Mouse (Mus musculus) hindbrain, embryonic 12.5 days (tissue): ENCODE measurements around the gene Oas1f. TPM values are rescaled to one million over a fixed set of nuclear protein-coding genes. Genes with fewer than 3 reads are reported as not detected.
"Not testable (repeated sequence)": the region's sequence is repeated elsewhere in the genome, so short reads cannot be mapped to it uniquely, and the experiment has no call there.

ENCODE experiments used
- ATAC-seq: fragments of 200-750 bp; cut with Nextera tagmentation; 2 replicates; pipeline ENCODE4 v1.8.0; 2017; ENCODE audit warnings: moderate TSS enrichment; ENCODE audit not compliant: low FRiP score
- H3K27ac ChIP-seq: fragments of 300-500 bp; sonication (generic); 2 replicates; pipeline ENCODE4 v1.5.1; 2016; ENCODE audit warnings: mild to moderate bottlenecking
- H3K27me3 ChIP-seq: fragments of 300-500 bp; sonication (generic); 2 replicates; pipeline ENCODE4 v1.6.1; 2016; ENCODE audit warnings: mild to moderate bottlenecking
- H3K36me3 ChIP-seq: fragments of 300-500 bp; sonication (generic); 2 replicates; pipeline ENCODE4 v1.6.1; 2016; ENCODE audit warnings: mild to moderate bottlenecking
- H3K4me1 ChIP-seq: fragments of 300-500 bp; sonication (generic); 2 replicates; pipeline ENCODE4 v1.6.1; 2016
- H3K4me2 ChIP-seq: fragments of 300-500 bp; sonication (generic); replicated peaks from 2 replicates; pipeline ENCODE4 v1.6.1; 2016; ENCODE audit warnings: mild to moderate bottlenecking
- H3K4me3 ChIP-seq: fragments of 300-500 bp; sonication (generic); 2 replicates; pipeline ENCODE4 v1.5.1; 2016; ENCODE audit warnings: mild to moderate bottlenecking
- H3K9ac ChIP-seq: fragments of 300-500 bp; sonication (generic); 2 replicates; pipeline ENCODE4 v1.6.1; 2016; ENCODE audit warnings: mild to moderate bottlenecking, moderate library complexity
- H3K9me3 ChIP-seq: fragments of 300-500 bp; sonication (generic); replicated peaks from 2 replicates; pipeline ENCODE4 v1.6.1; 2016; ENCODE audit warnings: mild to moderate bottlenecking
- WGBS: fragments of 180-500 bp; shearing (Covaris S2); methylation state at CpG from one replicate; pipeline ENCODE4 v1.1.7; 2016; 5-methylcytosine and 5-hydroxymethylcytosine counted together
- polyA plus RNA-seq: library from polyadenylated mRNA; unstranded; fragments of >200 nt; fragmentation: Nextera tagmentation; extraction: Ambion mirVana; gene quantifications from 2 replicates; pipeline ENCODE4 v1.2.1, GENCODE M21; 2016

Oas1f gene
- polyA plus RNA-seq, 1 experiment from 2014 or later: not detected

- no peak for ATAC-seq
- peaks cover 8% of the 10 kb centered on the region; the same call in 1 of the 2 replicates for H3K4me1 ChIP-seq
- H3K9me3 ChIP-seq: no peaks in the 10 kb centered on the region
These were observed 10.2 kb upstream of the Oas1f start for GRCm38 (mm10) chr5:120836731-120837585.

GRCm38 (mm10) chr5:120844713-120845112, 2.5 kb upstream of the Oas1f start:
- ATAC-seq: no peak
- H3K9me3 ChIP-seq: no peaks in the 10 kb centered on the region
- H3K4me1 ChIP-seq: no peaks in the 10 kb centered on the region
- no peak overlapping the region for H3K27ac ChIP-seq
- no peak overlapping the region for H3K4me3 ChIP-seq
- no peak overlapping the region for H3K4me2 ChIP-seq
- H3K27me3 ChIP-seq: peaks cover 1% of the 10 kb centered on the region; the same call in 1 of the 2 replicates
- H3K36me3 ChIP-seq: no peaks in the 10 kb centered on the region
- WGBS: 79% methylated on average over 3 of the region's 3 CpGs
- H3K9ac ChIP-seq: no peak overlapping the region

More at GRCm38 (mm10) chr5:120836731-120837585, 10.2 kb upstream of the Oas1f start:
- WGBS: 11% methylated on average over 8 of the region's 8 CpGs
- Histone ChIP-seq H3K36me3 (no peaks in the 10 kb centered on the region), H3K4me3 (no peak overlapping the region), H3K9ac (no peak overlapping the region), H3K27me3 (peaks cover 23% of the 10 kb centered on the region; the same call in 1 of the 2 replicates), H3K27ac (no peak overlapping the region), H3K4me2 (no peak overlapping the region)

GRCm38 (mm10) chr5:120849601-120850136, 2.5 kb downstream of the Oas1f start:
- Histone ChIP-seq H3K9me3 (peaks cover 7% of the 10 kb centered on the region; the same call in 1 of the 2 replicates), H3K36me3 (no peaks in the 10 kb centered on the region), H3K4me1 (no peaks in the 10 kb centered on the region), H3K4me3 (no peak overlapping the region), H3K27me3 (peaks cover 3% of the 10 kb centered on the region; the same call in 1 of the 2 replicates), H3K27ac (no peak overlapping the region), H3K4me2 (no peak overlapping the region), H3K9ac (no peak overlapping the region)
- no peak for ATAC-seq
- 70% methylated on average over 3 of the region's 3 CpGs for WGBS

- Histone ChIP-seq H3K9ac (no peak overlapping the region), H3K36me3 (no peaks in the 10 kb centered on the region), H3K27ac (no peak overlapping the region), H3K4me2 (no peak overlapping the region), H3K9me3 (peaks cover 6% of the 10 kb centered on the region; the same call in 1 of the 2 replicates), H3K4me1 (no peaks in the 10 kb centered on the region), H3K4me3 (no peak overlapping the region), H3K27me3 (no peaks in the 10 kb centered on the region)
- 73% methylated on average over 2 of the region's 2 CpGs for WGBS
- ATAC-seq: no peak
These were observed 12.1 kb downstream of the Oas1f start for GRCm38 (mm10) chr5:120859241-120859640.

GRCm38 (mm10) chr5:120861121-120861520, 14.0 kb downstream of the Oas1f start, which contains the start of gene Oas1h:
Gene Oas1h, plus strand, starts transcription at chr5:120861421.
- Histone ChIP-seq H3K4me2 (no peak within 1 kb of the TSS), H3K9ac (no peak within 1 kb of the TSS), H3K36me3 (no peaks in the 10 kb centered on the region), H3K27ac (no peak within 1 kb of the TSS), H3K4me3 (no peak within 1 kb of the TSS), H3K9me3 (no peaks in the 10 kb centered on the region), H3K4me1 (no peaks in the 10 kb centered on the region), H3K27me3 (no peaks in the 10 kb centered on the region)
- WGBS: 52% methylated on average over 4 of the region's 4 CpGs
- ATAC-seq: no peak

- Histone ChIP-seq H3K27ac (no peak overlapping the region), H3K4me2 (no peak overlapping the region), H3K4me3 (no peak overlapping the region), H3K9me3 (no peaks in the 10 kb centered on the region), H3K9ac (no peak overlapping the region), H3K36me3 (no peaks in the 10 kb centered on the region), H3K4me1 (no peaks in the 10 kb centered on the region), H3K27me3 (no peaks in the 10 kb centered on the region)
- WGBS: 68% methylated on average over 3 of the region's 3 CpGs
- no peak for ATAC-seq
These were observed 18.2 kb downstream of the Oas1f start for GRCm38 (mm10) chr5:120865336-120865860.

- Histone ChIP-seq H3K4me1 (no peaks in the 10 kb centered on the region), H3K4me3 (no peak overlapping the region), H3K9ac (no peak overlapping the region), H3K9me3 (no peaks in the 10 kb centered on the region), H3K36me3 (no peaks in the 10 kb centered on the region), H3K4me2 (no peak overlapping the region), H3K27me3 (no peaks in the 10 kb centered on the region), H3K27ac (no peak overlapping the region)
- WGBS: 84% methylated on average over 7 of the region's 7 CpGs
- no peak for ATAC-seq
These were observed 22.4 kb downstream of the Oas1f start for GRCm38 (mm10) chr5:120869436-120870015.

- H3K9me3 ChIP-seq: no peaks in the 10 kb centered on the region
- 62% methylated on average over 3 of the region's 3 CpGs for WGBS
- H3K4me1 ChIP-seq: no peaks in the 10 kb centered on the region
- no peaks in the 10 kb centered on the region for H3K36me3 ChIP-seq
- no peak overlapping the region for H3K4me3 ChIP-seq
- H3K27me3 ChIP-seq: no peaks in the 10 kb centered on the region
- H3K27ac ChIP-seq: no peak overlapping the region
- H3K9ac ChIP-seq: no peak overlapping the region
- ATAC-seq: no peak
- no peak overlapping the region for H3K4me2 ChIP-seq
These were observed 22.9 kb downstream of the Oas1f start for GRCm38 (mm10) chr5:120870081-120870480.

GRCm38 (mm10) chr5:120870782-120871181, 23.6 kb downstream of the Oas1f start:
- Histone ChIP-seq H3K4me2 (no peak overlapping the region), H3K27me3 (no peaks in the 10 kb centered on the region), H3K4me1 (no peaks in the 10 kb centered on the region), H3K27ac (no peak overlapping the region), H3K9ac (no peak overlapping the region), H3K9me3 (no peaks in the 10 kb centered on the region), H3K36me3 (no peaks in the 10 kb centered on the region), H3K4me3 (no peak overlapping the region)
- no peak for ATAC-seq
- WGBS: 83% methylated on average over 7 of the region's 7 CpGs

- Histone ChIP-seq H3K9me3 (no peaks in the 10 kb centered on the region), H3K4me2 (no peak overlapping the region), H3K4me3 (no peak overlapping the region), H3K4me1 (no peaks in the 10 kb centered on the region), H3K9ac (no peak overlapping the region), H3K27ac (no peak overlapping the region), H3K36me3 (no peaks in the 10 kb centered on the region), H3K27me3 (no peaks in the 10 kb centered on the region)
- 53% methylated on average over 2 of the region's 2 CpGs for WGBS
- no peak for ATAC-seq
These were observed 24.3 kb downstream of the Oas1f start for GRCm38 (mm10) chr5:120871469-120871868.

- not testable (repeated sequence) for H3K9me3 ChIP-seq, ATAC-seq, H3K27ac ChIP-seq, H3K4me1 ChIP-seq, H3K36me3 ChIP-seq, H3K4me3 ChIP-seq, H3K4me2 ChIP-seq, H3K9ac ChIP-seq, H3K27me3 ChIP-seq
- WGBS: 83% methylated on average over 2 of the region's 3 CpGs
These were observed 29.7 kb downstream of the Oas1f start for GRCm38 (mm10) chr5:120876839-120877238.

- H3K9me3 ChIP-seq, H3K4me3 ChIP-seq, H3K4me2 ChIP-seq, H3K27me3 ChIP-seq, H3K9ac ChIP-seq, H3K27ac ChIP-seq, H3K36me3 ChIP-seq, H3K4me1 ChIP-seq, ATAC-seq: not testable (repeated sequence)
- WGBS: 70% methylated on average over 2 of the region's 2 CpGs
These were observed 30.2 kb downstream of the Oas1f start for GRCm38 (mm10) chr5:120877407-120877806.
